Mouse (Mus musculus): ENCODE data around the gene Vmn1r237. TPM values are rescaled to one million over a fixed set of nuclear protein-coding genes. Genes with fewer than 3 reads are reported as not detected.

Vmn1r237 gene
- not detected in 2 replicates for polyA plus RNA-seq (2012; ENCODE audit: insufficient read depth, insufficient read length, missing spikeins)

GRCm38 (mm10) chr17:21311565-21311964 lies at the start of gene Vmn1r237:
Gene Vmn1r237 (plus strand): TSS chr17:21311865.
- Histone ChIP-seq H3K4me3 (ENCODE audit: insufficient read depth, low read depth, low read length) (no peak within 1 kb of the TSS), H3K4me1 (ENCODE audit: control insufficient read depth, insufficient read depth, insufficient read length, low read length) (no peaks in the 10 kb centered on the region), H3K27ac (replicated peaks; ENCODE audit: low read depth, low read length) (no peak within 1 kb of the TSS)

- Histone ChIP-seq H3K4me3 (ENCODE audit: insufficient read depth, low read depth, low read length) (no peak overlapping the region), H3K4me1 (ENCODE audit: control insufficient read depth, insufficient read depth, insufficient read length, low read length) (no peaks in the 10 kb centered on the region), H3K27ac (replicated peaks; ENCODE audit: low read depth, low read length) (no peak overlapping the region)
Observed at GRCm38 (mm10) chr17:21272103-21272502, 39.6 kb upstream of the Vmn1r237 start.

- no peak within 1 kb of the TSS for H3K27ac ChIP-seq (replicated peaks; ENCODE audit: low read depth, low read length)
- no peaks in the 10 kb centered on the region for H3K4me1 ChIP-seq (ENCODE audit: control insufficient read depth, insufficient read depth, insufficient read length, low read length)
- no peak within 1 kb of the TSS for H3K4me3 ChIP-seq (ENCODE audit: insufficient read depth, low read depth, low read length)
Observed at GRCm38 (mm10) chr17:21282642-21283041, 29.0 kb upstream of the Vmn1r237 start, which contains the start of gene Vmn1r236. Gene Vmn1r236 (plus strand): TSS chr17:21282942.

- no peak overlapping the region for H3K4me3 ChIP-seq (ENCODE audit: insufficient read depth, low read depth, low read length)
- H3K4me1 ChIP-seq (ENCODE audit: control insufficient read depth, insufficient read depth, insufficient read length, low read length) = no peaks in the 10 kb centered on the region
- H3K27ac ChIP-seq (replicated peaks; ENCODE audit: low read depth, low read length) = no peak overlapping the region
Observed at GRCm38 (mm10) chr17:21284395-21284794, 27.3 kb upstream of the Vmn1r237 start.

- Histone ChIP-seq H3K27ac (replicated peaks; ENCODE audit: low read depth, low read length) (no peak overlapping the region), H3K4me1 (ENCODE audit: control insufficient read depth, insufficient read depth, insufficient read length, low read length) (no peaks in the 10 kb centered on the region), H3K4me3 (ENCODE audit: insufficient read depth, low read depth, low read length) (no peak overlapping the region)
Observed at GRCm38 (mm10) chr17:21289695-21290094, 22.0 kb upstream of the Vmn1r237 start.

Other genes with a start within 250 kb of the Vmn1r237 start
- gene Vmn1r234, start 85.8 kb upstream of the Vmn1r237 start, polyA plus RNA-seq (2012; ENCODE audit: insufficient read depth, insufficient read length, missing spikeins) = not detected in 2 replicates
- not detected in 2 replicates for gene Vmn1r235, start 55.5 kb upstream of the Vmn1r237 start, polyA plus RNA-seq (2012; ENCODE audit: insufficient read depth, insufficient read length, missing spikeins)
- gene Vmn1r236, start 28.9 kb upstream of the Vmn1r237 start, polyA plus RNA-seq (2012; ENCODE audit: insufficient read depth, insufficient read length, missing spikeins) = not detected in 2 replicates
- 1.3 and 2.9 TPM in 2 replicates for gene Zfp677, start 71.9 kb downstream of the Vmn1r237 start, polyA plus RNA-seq (2012; ENCODE audit: insufficient read depth, insufficient read length, missing spikeins)
- 1.4 and 1.8 TPM in 2 replicates for gene Zfp54, start 111.4 kb downstream of the Vmn1r237 start, polyA plus RNA-seq (2012; ENCODE audit: insufficient read depth, insufficient read length, missing spikeins)
- 6.2 and 8.9 TPM in 2 replicates for gene Zfp51, start 138.5 kb downstream of the Vmn1r237 start, polyA plus RNA-seq (2012; ENCODE audit: insufficient read depth, insufficient read length, missing spikeins)
- 3.1 and 3.6 TPM in 2 replicates for gene Zfp53, start 177.1 kb downstream of the Vmn1r237 start, polyA plus RNA-seq (2012; ENCODE audit: insufficient read depth, insufficient read length, missing spikeins)
- gene Zfp52, start 223.7 kb downstream of the Vmn1r237 start, polyA plus RNA-seq (2012; ENCODE audit: insufficient read depth, insufficient read length, missing spikeins) = 5.0 and 6.8 TPM in 2 replicates